Mouse (Mus musculus): ENCODE measurements around the gene Gm10300. TPM values are rescaled to one million over a fixed set of nuclear protein-coding genes. Genes with fewer than 3 reads are reported as not detected.

Gene Gm10300
- not detected for polyA plus RNA-seq (2014; fragmentation: Illumina TruSeq; extraction: RNeasy Lipid Tissue Mini Kit (QIAGEN cat#74804); ENCODE audit: low replicate concordance)

GRCm38 (mm10) chr4:132074077-132074932, at the start of gene Gm10300:
Gene Gm10300 (plus strand): TSS chr4:132074697.

DNA sequence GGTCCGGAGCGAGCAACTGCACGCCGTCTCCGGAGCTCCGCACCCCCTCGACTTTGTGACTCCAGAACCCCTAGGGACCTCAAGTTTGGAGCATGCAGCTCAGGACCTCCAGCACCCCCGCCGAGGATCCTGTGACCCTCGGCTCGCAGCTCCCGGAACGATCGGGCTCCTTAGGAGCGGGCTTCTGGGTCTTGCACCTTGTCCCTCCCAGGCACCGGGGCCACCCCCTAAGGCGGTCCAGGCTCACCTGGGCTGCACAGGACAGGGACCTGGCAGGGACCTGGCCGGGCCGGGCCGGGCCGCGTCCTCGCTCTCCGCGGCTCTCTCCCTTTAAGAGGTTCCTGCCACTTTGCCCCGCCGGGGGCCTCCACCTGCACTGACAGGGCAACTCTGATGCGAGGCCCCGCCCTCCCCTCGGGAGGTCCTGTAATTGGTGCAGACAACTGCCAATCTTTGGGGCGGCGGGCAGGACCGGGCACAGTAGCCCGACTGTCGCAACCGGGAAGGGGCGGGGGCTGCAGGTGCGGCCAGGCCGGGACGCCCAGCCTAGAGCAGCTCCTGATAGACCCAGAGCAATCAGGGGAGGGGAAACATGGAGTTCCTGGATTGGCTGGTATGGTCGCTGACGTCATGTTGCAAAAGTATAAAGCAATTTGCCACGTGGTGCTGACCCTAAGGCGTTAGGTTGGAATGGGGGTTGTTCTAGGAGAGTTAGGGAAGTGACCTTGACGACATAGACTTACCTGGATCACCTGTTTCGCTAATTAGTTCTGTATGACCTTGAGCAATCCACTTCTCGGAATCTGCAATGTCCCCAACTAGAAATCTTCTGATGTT, 654 bp downstream of the Gm10300 start, which contains the start of gene Epb41:
Epb41 (minus strand) TSS at position 389 of the 837 bp plus-strand sequence.

Other genes with a start within 250 kb of the Gm10300 start
- gene Ptpru, start 236.4 kb upstream of the Gm10300 start, polyA plus RNA-seq (2014; fragmentation: Illumina TruSeq; extraction: RNeasy Lipid Tissue Mini Kit (QIAGEN cat#74804); ENCODE audit: low replicate concordance): 3.7 TPM
- 1.6 TPM for gene Mecr, start 231.2 kb upstream of the Gm10300 start, polyA plus RNA-seq (2014; fragmentation: Illumina TruSeq; extraction: RNeasy Lipid Tissue Mini Kit (QIAGEN cat#74804); ENCODE audit: low replicate concordance)
- 11.6 TPM for gene Srsf4, start 201.1 kb upstream of the Gm10300 start, polyA plus RNA-seq (2014; fragmentation: Illumina TruSeq; extraction: RNeasy Lipid Tissue Mini Kit (QIAGEN cat#74804); ENCODE audit: low replicate concordance)
- not detected for gene Tmem200b, start 152.9 kb upstream of the Gm10300 start, polyA plus RNA-seq (2014; fragmentation: Illumina TruSeq; extraction: RNeasy Lipid Tissue Mini Kit (QIAGEN cat#74804); ENCODE audit: low replicate concordance)
- gene Epb41, start 624 bp downstream of the Gm10300 start, polyA plus RNA-seq (2014; fragmentation: Illumina TruSeq; extraction: RNeasy Lipid Tissue Mini Kit (QIAGEN cat#74804); ENCODE audit: low replicate concordance): 33.1 TPM
- gene Oprd1, start 69.8 kb downstream of the Gm10300 start, polyA plus RNA-seq (2014; fragmentation: Illumina TruSeq; extraction: RNeasy Lipid Tissue Mini Kit (QIAGEN cat#74804); ENCODE audit: low replicate concordance): not detected
- gene Ythdf2, start 137.6 kb downstream of the Gm10300 start, polyA plus RNA-seq (2014; fragmentation: Illumina TruSeq; extraction: RNeasy Lipid Tissue Mini Kit (QIAGEN cat#74804); ENCODE audit: low replicate concordance): 86.0 TPM
- 3.2 TPM for gene Gmeb1, start 186.9 kb downstream of the Gm10300 start, polyA plus RNA-seq (2014; fragmentation: Illumina TruSeq; extraction: RNeasy Lipid Tissue Mini Kit (QIAGEN cat#74804); ENCODE audit: low replicate concordance)
- gene Taf12, start 199.7 kb downstream of the Gm10300 start, polyA plus RNA-seq (2014; fragmentation: Illumina TruSeq; extraction: RNeasy Lipid Tissue Mini Kit (QIAGEN cat#74804); ENCODE audit: low replicate concordance): 21.8 TPM
- gene Rab42, start 228.7 kb downstream of the Gm10300 start, polyA plus RNA-seq (2014; fragmentation: Illumina TruSeq; extraction: RNeasy Lipid Tissue Mini Kit (QIAGEN cat#74804); ENCODE audit: low replicate concordance): not detected